Comparison of ENCODE assay signal across 18 mouse cellular contexts in the genomic region with DNA sequence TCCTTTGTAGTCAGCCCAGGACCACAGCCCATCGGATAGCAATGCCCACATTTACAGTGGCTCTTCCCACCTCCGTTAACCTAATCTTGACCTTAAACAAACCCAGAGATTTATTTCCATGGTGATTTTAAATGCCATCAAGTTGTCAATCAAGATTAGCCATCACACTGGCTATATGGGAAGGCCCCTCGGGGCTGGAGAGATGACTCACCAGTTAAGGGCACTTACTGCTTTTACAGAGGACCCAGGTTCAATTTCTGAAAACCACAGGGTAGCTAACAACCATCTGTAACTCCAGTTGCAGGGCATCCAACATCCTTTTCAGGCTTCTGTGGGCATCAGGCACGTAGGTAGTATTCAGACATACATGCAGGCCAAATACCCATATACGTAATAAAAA. TPM values are rescaled to one million over a fixed set of nuclear protein-coding genes. Genes with fewer than 3 reads are reported as not detected.
"Had no signal": no experiment of that assay in that cellular context is flagged by ENCODE, and none has a peak within 500 bp of the region (broad histone marks: within the 10 kb centered on the region; RNA-seq: fewer than 3 reads in every experiment).

No protein-coding gene starts in this region.

- H3K27me3 ChIP-seq: liver, embryonic 12.5 days; neural tube, embryonic 12.5 days; stomach, embryonic 15.5 days had no signal

- H3K4me3 ChIP-seq: liver, embryonic 12.5 days; megakaryocyte, embryonic 14.5 days; midbrain, embryonic 10.5 days; neural tube, embryonic 12.5 days; stomach, embryonic 15.5 days had no signal

- ATAC-seq: liver, embryonic 12.5 days; midbrain, embryonic 16.5 days had no signal

- H3K27ac ChIP-seq: liver, embryonic 12.5 days; liver, embryonic 14.5 days; macrophage; midbrain, embryonic 10.5 days; neural tube, embryonic 12.5 days; stomach, embryonic 15.5 days; stomach, postnatal 0 days had no signal

- H3K9me3 ChIP-seq: liver, embryonic 12.5 days; neural tube, embryonic 12.5 days; stomach, embryonic 15.5 days had no signal

- H3K9ac ChIP-seq: liver, embryonic 12.5 days; liver, embryonic 14.5 days; lung, embryonic 14.5 days; neural tube, embryonic 12.5 days; stomach, embryonic 15.5 days had no signal

- H3K4me1 ChIP-seq: liver, embryonic 12.5 days; neural tube, embryonic 12.5 days had no signal

- H3K36me3 ChIP-seq: liver, embryonic 12.5 days; midbrain, embryonic 10.5 days; neural tube, embryonic 12.5 days; stomach, embryonic 15.5 days had no signal

- DNase-seq: lung, adult 18-20 months; lung, embryonic 14.5 days; lung, postnatal 10 days; lung, postnatal 36 days; midbrain, embryonic 14.5 days; right cerebral cortex, postnatal 14 days; thymus, adult 2 months; thymus, postnatal 25 days; thymus, postnatal 4 days had no signal

- H3K4me2 ChIP-seq: liver, embryonic 12.5 days; lung, embryonic 14.5 days; neural tube, embryonic 12.5 days; stomach, embryonic 15.5 days had no signal

RNA-seq across cellular contexts. Expression of gene Syt17, which starts 28.4 kb away (rescaled TPM):
- polyA plus RNA-seq: macrophage had no signal
